Mouse (Mus musculus) mouse trophoblast stem cell (cell line): ENCODE measurements around the gene Hdac5.

Experiments used
- in situ Hi-C, 2 experiments: fragments of 300-500 bp; cut with MseI, MboI; formaldehyde crosslinking; loops; 2 replicates in 1 of 2; 3 replicates in 1 of 2; pipeline ENCODE4 v1.15.1; 2025

The Hdac5 gene

DNA sequence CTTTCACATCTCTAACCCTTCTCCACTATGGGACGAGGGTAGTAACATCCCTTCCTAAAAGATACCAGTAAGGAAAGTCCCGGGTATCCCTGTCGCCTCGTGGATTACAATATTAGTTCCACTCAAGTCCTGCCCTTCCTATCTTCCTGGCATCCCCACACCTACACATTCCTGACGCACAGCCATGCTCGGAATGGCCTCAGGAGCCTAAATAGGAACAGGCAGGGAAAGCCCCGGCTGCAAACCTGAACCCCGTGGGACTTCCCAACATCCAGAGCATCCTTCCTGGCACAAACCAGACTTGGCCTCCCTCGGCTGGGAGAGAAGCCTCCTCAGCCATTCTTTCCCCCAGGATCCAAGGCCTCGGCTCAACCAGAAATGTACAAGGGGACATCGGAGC is 14.5 kb downstream of the Hdac5 start:
- in situ Hi-C loops = no loop called here

- in situ Hi-C loops = no loop called here
These were observed 15.4 kb downstream of the Hdac5 start for GRCm38 (mm10) chr11:102214430-102215156.

GRCm38 (mm10) chr11:102211936-102212341 is 18.0 kb downstream of the Hdac5 start:
- in situ Hi-C loops = no loop called here

GRCm38 (mm10) chr11:102211011-102211410 is 19.0 kb downstream of the Hdac5 start:
- in situ Hi-C loops = no loop called here

DNA sequence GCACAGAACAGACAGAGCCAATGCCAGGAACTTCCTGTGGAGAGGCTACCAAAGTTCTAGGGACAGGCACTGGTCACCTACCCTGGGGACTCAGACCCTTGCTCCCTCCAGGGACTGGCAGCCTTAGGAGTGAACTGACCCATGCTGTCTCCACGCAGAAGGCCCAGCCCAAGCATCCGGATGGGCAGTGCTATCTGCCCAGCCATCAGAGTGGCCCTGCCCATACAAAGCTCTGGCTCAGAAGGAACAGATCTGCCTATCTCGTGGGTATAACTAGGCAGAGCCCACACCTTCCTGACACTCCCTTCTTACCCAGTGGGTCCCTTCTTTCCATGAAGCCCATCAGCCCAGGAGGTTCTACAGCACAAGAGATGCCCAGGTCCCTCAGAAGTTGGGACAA is 19.8 kb downstream of the Hdac5 start:
- in situ Hi-C loops = no loop called here

DNA sequence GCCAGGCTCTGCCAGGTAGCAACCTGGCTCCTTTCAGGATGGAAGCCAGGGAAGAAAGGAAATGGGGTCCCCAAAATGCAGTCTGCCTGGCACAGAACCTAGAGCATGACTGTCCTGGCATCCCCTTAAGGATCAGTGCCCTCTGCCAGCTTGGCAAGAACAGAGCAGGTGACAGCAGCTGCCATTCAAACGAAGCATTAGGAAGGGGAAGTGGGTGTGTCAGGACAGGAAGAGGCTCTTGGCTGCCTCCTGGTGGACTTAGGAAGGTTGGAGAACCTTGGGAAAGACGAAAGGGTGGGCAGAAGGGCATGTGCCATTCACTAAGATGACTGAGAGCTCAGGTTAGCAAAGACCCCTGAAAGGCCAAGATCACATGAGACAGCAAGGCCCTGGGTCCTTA is 20.2 kb downstream of the Hdac5 start:
- in situ Hi-C loops = no loop called here

GRCm38 (mm10) chr11:102208846-102209245 is 21.1 kb downstream of the Hdac5 start:
- in situ Hi-C loops = no loop called here

DNA sequence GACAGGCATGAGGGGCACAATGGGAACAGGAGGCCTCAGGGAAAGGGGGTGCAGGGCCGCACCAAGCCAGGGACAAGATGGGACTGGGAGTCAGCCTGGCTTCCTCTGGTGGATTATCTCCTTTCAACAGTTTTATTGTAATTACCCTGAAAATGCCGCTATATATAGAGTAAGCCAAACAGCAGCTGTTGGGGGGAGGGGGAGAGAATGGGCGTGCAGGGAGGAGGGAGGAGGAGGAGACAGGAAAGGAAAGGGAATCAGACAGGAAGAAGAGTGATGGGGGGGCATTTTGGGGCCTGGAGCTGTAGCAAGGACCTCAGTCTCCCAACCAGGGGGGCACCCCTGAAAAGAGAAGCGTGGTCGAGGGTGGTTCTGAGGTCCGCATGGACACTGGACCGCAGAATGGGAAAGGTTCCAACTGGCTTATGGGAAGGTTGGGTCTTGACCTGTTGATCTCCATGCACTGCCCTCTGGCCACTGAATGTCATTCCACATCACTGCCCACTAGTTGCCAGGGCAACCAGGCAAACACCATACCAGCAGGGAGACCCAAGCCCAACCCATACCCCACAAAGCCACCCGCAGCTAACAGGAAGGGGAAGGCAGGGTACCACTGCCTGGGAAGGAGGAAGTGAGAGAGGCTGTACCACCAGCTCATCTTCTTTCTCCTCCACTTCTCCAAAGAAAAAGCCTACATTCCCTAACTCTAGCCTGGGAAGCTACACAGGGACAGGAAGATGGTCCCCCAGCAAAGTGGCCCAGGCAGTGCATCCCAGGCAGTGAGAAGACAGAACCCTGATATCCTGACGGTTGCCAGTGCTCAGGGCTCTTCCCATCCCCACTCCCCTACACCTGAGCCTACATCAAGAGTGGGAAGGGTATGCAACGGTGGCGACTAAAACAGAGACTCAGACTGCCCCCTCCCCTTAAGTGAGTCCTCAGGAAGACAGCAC is 21.9 kb downstream of the Hdac5 start:
- in situ Hi-C loops = no loop called here

DNA sequence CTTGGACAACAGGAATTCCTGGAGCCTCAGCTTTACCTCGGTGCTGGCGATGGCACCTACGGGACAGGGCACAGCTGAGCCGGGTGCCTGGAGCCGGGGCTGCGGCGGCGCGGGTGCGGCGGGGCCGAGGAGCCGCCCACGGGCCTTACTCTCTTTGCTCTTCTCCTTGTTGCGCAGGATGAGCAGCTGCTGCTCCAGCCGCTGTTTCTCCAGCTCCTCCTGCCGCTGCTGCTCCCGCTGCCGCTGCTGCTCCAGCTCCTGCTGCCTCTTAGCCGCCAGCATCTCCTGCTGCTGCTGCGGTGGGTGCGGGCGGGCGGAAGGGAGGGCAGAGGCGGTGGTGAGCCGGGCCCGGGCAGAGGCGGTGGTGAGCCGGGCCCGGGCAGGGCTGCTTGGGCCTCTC is 23.5 kb downstream of the Hdac5 start:
- in situ Hi-C loops = no loop called here

GRCm38 (mm10) chr11:102201408-102201821 is 28.6 kb downstream of the Hdac5 start:
- in situ Hi-C loops = no loop called here

DNA sequence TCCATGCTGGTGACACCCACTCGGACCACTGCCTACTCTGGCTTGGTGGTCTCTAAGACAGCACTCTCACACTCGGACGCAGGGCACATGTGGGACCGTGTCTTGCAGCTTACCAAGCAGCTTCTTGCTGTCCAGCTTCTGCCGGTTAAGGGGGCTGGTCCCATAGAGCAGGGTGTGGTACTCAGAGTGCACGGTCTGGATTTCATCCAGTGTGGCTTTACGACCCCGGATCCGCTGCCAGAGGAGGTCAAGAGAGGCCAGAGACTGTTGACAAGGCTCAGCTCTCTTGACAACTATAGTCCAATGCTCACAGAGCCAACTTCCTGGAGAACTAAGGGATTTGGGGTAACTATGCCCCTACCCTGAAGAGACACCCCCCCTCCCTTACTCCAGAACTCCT is 30.1 kb downstream of the Hdac5 start:
- in situ Hi-C loops = no loop called here

- in situ Hi-C loops = no loop called here
These were observed 31.7 kb downstream of the Hdac5 start for GRCm38 (mm10) chr11:102198245-102198644.

- in situ Hi-C loops = no loop called here
These were observed 33.8 kb downstream of the Hdac5 start for GRCm38 (mm10) chr11:102196018-102196797.

- in situ Hi-C loops = no loop called here
These were observed 36.1 kb downstream of the Hdac5 start for GRCm38 (mm10) chr11:102193657-102194440.

GRCm38 (mm10) chr11:102190848-102191247 is 39.1 kb downstream of the Hdac5 start:
- in situ Hi-C loops = no loop called here

DNA sequence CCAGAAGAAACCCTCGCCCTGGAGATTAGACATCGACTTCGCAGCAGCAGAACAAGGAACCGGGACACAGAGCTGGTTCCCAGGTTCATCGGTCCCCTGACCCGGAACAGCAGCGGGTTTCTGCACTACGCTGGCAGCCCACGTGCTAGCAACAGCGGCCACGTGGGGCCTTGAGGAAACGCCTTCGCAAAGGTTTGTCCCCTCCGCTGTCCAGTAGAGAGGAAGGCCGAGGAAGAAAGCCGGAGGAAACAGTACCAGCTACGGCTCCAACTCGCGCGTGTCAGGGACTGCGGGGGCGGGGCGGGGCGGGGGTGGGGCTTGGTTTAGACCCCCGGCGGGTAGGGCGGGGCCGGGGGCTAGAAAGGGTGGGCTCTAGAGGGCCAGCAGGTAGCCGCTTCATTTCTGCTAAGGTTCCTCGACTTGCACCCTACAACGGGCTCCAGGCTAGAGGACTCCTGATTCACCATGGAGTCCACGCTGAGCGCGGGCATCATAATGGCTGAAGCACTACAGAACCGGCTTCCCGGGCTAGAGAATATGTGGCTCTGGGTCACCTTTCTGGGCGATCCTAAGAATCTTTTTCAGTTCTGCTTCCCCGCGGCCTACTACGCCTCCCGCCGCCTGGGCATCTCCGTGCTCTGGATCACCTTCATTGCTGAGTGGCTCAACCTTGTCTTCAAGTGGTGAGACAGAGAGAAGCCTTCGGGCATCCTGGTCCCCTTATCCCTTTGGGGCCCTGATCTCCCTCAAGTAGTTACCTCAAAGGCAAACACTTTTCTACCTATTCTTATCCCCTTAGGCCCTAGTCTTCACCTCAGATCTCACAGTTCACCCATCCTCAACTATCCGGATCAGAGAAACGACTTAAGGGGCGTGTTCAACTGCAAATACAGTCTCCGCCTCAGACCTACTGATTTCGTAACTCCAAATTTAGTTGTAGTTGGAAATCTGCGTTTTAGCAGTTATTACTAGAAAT is 40.2 kb downstream of the Hdac5 start, which contains the start of gene G6pc3:
Gene G6pc3, plus strand, starts transcription at position 160 of the 976 bp plus-strand sequence.
- in situ Hi-C loops = no loop called here

DNA sequence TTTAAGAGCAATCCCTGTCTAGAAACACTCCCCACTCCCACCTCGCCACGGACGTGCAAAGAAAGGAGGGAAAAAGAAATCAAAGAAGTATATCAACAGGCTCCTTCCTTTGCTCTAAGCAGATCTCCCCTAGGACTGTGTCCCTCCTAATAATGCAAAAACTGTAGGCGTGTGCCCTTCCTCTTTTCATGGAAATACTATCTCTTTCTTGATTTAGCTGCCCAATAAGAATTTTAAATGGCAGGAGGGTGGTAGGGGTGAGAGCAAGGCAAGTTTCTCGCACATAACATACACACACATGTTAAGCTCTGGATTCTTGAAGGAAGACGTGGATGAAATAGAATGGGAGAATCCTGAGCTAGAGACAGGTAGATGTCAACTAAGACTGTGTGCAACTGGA is 41.0 kb downstream of the Hdac5 start:
- in situ Hi-C loops = no loop called here

DNA sequence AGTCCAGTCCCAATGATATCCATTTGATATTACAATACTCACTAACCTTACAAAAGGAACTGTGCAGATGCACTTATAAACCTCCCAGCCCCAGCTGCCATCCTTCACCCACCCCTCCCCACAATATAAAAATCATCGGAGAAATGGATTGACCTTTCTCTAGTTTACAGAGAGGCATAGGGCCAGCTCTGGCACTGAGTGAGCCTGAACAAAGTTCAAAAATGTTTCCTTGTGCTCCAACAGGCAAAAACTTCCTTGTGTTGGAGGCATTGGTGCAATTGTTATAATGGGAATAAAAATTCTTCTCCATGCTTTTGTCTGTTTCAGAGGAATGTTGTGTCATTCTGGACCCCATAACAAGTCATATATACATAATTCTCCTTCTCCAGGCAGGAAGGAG is 43.7 kb downstream of the Hdac5 start:
- in situ Hi-C loops = no loop called here

DNA sequence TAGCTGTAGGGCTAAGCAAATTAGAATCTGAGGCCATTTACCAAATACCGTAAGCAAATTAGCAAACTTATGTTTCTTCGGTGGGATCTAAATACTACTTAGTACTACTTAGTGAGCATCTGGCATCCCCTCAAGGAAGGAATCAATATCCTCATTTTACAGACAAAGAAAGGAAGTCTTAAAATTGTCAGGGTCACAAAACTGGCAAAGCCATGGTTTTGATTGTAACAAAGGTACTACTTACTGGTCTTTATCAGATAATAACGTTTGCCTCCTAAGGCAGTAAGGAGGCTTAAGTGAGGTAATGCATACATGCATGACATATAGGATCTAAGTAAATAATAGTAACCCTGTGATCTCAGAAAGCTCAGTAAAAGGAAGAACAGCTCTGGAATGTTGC is 44.3 kb downstream of the Hdac5 start:
- in situ Hi-C loops = no loop called here
